Mouse (Mus musculus): ENCODE measurements around the gene Asdurf.
"Not testable (repeated sequence)": the region's sequence is repeated elsewhere in the genome, so short reads cannot be mapped to it uniquely, and the experiment has no call there.

The Asdurf gene

DNA sequence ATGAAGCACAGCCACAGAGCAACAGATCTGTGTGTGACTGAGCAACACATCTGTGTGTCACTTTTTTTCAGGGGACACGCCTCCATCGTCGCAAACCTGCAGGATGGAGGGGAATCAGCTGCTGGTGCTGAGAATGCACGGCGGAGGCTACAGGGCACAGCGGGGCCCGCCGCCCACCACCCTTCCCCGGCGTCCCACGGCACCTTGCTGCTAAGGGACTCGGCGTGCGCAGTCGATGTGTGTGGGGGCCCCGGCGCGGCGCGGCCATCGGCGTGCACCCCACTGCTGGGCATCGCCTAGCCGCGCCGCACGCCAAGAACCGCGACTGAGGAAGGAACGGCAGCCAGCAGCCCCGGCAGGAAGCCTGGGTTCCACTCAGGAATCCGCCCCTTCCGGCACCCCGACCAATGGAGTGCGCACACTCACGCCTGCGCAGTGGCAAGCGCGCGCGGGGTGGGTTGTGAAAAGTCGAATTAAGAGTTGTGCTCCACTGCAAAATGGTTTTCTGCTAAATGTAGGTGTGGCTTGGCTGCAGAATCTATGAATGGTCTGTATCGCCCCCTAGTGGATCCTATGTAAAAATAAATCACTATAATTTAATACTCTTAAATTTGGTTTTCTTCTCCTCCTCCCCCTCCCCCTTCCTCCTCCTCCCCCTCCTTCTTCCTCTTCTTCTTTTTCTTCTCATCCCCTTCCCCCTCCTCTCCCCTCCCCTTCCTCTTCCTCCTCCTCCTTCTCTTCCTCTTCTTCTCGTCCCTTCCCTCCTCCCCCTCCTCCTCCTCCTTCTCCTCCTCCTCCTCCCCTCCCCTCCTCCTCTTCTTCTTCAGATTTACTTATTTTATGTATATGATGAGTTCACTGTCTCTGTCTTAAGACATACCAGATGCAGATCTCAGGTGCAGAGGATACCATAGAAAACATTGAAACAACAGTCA is at the start of gene Asdurf, which contains the start of the genes Gm28551 and Asnsd1:
Asdurf (minus strand) TSS at position 293 of the 935 bp plus-strand sequence.
Gm28551 (minus strand) TSS at position 341 of the 935 bp plus-strand sequence.
Asnsd1 (minus strand) TSS at position 426 of the 935 bp plus-strand sequence.
- peak; percentile 97 for DNase-seq

DNA sequence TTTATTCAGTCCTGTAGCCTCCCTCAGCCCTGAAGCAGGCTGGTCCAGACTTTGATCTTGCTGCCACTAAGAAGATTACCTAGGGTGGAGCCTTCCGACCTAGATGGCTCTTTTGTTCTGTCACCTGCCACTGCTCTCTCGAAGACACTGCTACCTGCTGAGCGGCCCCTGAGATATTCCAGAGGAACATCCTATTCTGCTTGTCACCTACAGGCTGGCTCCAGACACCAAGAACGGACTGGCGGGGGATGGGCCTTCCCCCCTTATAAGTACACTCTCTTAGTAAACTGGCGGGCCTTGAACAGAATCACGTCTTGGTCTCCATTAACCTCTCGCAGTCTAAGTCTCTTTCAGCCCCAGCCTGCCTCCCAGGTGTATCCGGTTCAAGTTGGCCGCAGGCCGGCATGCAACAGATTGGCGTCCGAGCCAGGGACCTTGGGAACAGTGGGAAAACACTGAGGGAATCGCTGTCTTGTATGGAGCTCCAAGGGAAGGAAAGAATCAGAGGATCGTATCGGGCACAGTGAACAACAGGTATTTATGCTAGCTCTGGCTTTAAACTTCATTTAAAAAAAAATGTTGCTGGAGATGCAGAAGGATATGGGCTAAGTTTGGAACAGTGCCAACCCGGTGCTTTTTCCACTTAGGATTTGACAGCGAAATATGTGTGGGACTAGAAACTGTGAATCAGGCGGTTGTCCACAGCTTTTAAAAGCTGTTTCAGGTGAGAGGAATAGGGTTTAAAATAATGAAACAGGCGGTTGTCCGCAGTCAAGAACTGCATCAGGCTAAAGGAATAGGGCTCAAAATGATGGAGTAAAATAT is 41.7 kb upstream of the Asdurf start:
- DNase-seq: not testable (repeated sequence)

GRCm38 (mm10) chr1:53388762-53389161 is 36.3 kb upstream of the Asdurf start:
- DNase-seq: no peak

- no peak for DNase-seq
Measured at GRCm38 (mm10) chr1:53384085-53384688, 31.8 kb upstream of the Asdurf start.

DNA sequence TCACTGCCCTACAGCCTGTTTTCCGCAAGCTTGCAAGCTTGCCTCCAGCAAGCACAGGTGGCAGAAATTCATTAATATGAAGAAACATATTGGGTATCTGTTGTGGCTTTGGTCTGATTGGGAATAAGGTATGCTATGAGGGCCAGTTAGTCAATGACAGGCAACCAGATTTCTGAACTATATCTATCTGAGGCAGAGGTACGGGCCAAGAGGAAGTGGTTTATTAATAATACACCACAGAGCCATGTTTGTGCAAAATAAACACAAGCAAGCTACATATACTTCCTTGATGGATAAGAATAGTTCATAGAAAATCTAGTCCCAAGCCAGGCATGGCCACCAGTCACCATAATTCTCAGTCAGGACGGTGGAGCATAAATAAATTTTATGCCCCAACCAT is 25.3 kb upstream of the Asdurf start:
- no peak for DNase-seq

DNA sequence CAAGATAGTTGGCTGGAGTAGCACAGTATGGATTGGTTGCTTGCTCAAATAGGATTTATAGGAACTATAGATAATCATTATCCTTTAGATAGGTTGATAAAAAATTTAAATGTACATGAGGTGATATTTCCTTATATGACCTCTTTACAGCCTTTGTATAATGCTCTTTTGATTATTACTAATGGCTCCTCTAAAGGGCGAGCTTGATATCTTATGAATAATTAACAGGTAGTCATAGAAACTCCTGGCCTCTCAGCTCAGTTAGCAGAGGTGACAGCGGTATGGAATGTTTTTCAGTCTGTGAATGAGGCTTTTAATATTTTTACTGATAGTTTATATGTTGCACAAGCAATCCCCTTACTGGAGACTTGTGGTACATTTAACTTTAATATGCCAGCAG is 23.5 kb upstream of the Asdurf start:
- DNase-seq: not testable (repeated sequence)

DNA sequence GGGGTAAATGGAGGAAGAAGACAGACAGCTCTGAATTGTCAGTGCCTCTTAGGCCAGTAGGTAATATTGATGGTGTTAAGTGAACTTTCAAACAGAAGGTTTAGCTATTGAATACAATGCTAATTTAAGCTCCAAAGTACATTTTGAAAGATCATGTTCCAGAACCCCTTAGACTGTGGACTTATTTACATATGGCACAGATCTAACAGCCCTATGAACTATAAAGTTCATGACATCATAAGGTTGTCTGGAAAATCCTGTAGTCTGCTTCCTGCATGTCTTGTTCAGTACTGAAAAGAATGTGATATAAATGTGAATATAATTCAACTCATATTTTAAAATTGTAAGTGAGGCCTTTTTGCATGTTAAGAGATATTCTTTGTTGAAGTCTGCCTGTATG is 6.6 kb upstream of the Asdurf start:
- DNase-seq: no peak

DNA sequence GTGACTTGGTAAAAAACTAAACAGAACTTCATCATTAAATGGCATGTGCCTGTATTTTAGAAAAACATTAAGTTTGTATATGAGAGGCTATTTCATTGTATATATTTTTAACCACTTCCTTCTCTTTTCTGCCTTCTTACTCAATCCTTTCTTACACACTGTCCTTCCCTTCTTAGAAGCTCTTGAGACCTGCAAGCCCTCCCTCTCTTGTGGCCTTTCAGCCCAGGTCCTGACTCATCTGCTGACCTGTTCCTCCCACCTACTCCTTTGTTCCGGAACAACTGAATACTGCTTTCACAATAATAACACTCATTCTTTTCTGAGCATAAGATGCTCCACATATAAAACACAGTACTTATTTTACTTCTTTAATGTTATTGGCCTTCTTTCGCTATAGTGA is 11.3 kb downstream of the Asdurf start:
- DNase-seq: no peak

DNA sequence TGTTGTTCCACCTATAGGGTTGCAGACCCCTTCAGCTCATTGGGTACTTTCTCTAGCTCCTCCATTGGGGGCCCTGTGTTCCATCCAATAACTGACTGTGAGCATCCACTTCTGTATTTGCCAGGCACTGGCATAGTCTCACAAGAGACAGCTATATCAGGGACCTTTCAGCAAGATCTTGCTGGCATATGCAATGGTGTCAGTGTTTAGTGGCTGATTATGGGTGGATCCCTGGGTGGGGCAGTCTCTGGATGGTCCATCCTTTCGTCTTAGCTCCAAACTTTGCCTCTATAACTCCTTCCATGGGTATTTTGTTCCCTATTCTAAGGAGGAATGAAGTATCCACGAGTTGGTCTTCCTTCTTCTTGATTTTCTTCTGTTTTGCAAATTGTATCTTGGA is 15.0 kb downstream of the Asdurf start:
- DNase-seq: not testable (repeated sequence)

- DNase-seq: no peak
Measured at GRCm38 (mm10) chr1:53335465-53335864, 17.0 kb downstream of the Asdurf start.

DNA sequence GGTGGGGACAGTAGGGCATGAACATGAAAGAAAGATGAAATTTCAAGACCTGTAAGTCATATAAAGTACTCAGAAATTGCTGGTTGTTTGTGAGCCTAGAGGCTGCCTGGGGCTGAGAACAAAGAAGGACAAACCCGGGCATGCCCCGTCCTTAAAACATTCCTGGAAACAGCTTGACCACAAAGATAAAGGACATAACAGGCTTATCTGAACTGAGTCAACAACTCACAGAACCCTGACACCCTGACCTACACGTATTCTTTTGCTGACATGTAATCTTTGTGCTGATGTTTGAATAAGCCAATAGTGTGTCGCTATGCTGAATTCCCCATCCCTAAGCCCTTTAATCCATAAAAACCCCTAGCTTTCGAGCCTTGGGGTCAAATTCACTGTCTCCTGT is 18.9 kb downstream of the Asdurf start:
- DNase-seq: not testable (repeated sequence)

DNA sequence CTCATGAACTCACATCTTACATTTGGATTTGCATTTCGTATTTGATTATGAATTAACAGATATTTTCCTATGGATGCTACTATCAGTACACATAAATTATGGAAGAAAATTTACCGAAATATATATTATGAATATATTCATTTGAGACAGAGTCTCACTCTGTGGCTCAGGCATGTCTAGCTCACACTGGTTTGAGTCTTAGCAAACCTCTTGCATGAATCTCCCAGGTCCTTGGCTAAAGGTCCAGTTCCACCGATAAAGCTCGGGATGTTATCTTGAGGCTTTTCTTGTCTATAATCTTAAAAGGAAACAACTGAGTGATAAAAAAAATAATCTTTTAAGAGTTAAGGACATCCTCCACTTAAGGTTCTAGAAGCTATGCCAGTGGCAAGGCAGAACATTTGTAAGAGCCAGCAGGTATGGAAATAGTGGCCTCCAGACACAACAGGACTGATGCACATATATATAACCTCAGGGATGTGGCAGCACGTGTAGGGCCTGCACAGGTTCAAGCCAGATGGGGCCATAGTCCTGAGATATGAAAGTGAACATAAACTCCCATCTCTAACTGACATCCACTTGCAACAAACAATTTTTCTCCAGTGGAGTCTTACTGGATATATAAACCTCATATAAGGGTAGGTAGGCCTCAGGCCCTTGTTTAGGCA is 27.5 kb downstream of the Asdurf start:
- no peak for DNase-seq

DNA sequence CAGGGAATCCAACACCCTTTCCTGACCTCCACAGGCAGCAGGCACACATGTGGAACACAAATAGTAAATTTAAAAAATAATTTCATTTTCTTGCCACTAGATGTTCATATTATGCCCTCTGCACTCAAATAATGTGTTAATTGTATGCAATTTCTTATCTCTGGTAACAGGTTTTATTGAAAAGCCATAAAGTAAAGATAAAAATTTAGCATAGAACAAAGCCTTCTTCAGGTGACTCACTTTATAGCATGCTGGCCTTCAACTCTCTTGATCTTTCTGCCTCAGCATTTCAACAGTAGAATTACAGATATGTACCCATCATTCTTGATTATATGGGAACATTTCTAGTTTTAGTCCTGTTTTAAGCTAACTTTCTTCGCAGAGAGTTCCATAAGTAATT is 28.1 kb downstream of the Asdurf start:
- no peak for DNase-seq

- DNase-seq: no peak
Measured at GRCm38 (mm10) chr1:53323254-53323653, 29.2 kb downstream of the Asdurf start.

DNA sequence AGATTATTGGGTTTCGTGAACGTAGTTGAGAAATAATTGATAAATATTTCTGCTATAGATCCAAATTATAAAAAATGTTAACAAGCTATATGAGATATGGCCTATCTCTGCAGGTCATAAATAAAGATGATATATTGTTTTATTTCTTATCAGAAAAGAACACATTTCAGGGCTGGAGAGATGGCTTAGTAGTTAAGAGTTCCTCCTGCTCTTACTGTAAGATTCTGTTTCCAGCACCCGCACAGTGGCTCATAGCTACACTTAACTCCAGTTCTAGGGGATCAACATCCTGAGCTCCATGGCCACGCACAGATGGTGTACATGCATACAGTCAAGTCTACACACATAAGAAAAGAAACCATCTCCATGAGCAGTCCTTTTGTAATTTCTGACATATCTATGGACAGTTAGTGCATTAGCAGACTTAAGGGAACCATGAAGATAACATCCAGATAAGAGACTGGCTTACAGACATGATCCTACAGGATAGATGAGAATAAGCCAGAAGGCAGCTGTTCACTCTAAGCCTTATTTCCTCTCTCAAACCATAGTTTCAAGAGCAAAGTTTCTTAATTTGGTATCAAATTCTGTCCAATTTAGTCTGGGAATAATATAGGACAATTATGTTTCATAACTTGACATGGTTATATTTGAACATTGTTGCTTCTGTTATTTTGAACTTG is 30.6 kb downstream of the Asdurf start:
- DNase-seq: no peak

GRCm38 (mm10) chr1:53312989-53313967 is 39.1 kb downstream of the Asdurf start, which contains the start of gene Osgepl1:
Osgepl1 (plus strand) TSS chr1:53313624.
- peak; percentile 85 for DNase-seq

GRCm38 (mm10) chr1:53300506-53300905 is 51.9 kb downstream of the Asdurf start:
- no peak for DNase-seq
